Mouse (Mus musculus): Measurements from ENCODE around the gene Cnn1. TPM values are rescaled to one million over a fixed set of nuclear protein-coding genes. Genes with fewer than 3 reads are reported as not detected.

Gene Cnn1
- polyA plus RNA-seq, 1 experiment from 2014 or later = 1.6 TPM

GRCm38 (mm10) chr9:22153810-22154209 is 54.8 kb downstream of the Cnn1 start:
- Histone ChIP-seq H3K4me1 (replicated peaks) (peaks cover 19% of the 10 kb centered on the region), H3K36me3 (no peaks in the 10 kb centered on the region)

GRCm38 (mm10) chr9:22155614-22156013 is 56.6 kb downstream of the Cnn1 start:
- WGBS = 27% methylated on average over 10 of the region's 10 CpGs
- peak overlapping the region; percentile 60; the same call in 1 of the 2 replicates for H3K4me2 ChIP-seq
- H3K4me3 ChIP-seq = no peak overlapping the region

More at GRCm38 (mm10) chr9:22153810-22154209, 54.8 kb downstream of the Cnn1 start:
- no peak for ATAC-seq (ENCODE audit: low FRiP score, low read depth)
- H3K9ac ChIP-seq = no peak overlapping the region
- no peaks in the 10 kb centered on the region for H3K9me3 ChIP-seq
- H3K27me3 ChIP-seq = no peaks in the 10 kb centered on the region
- no peak overlapping the region for H3K4me2 ChIP-seq
- no peak overlapping the region for H3K27ac ChIP-seq (replicated peaks)
- 95% methylated on average over 3 of the region's 3 CpGs for WGBS
- H3K4me3 ChIP-seq = no peak overlapping the region

GRCm38 (mm10) chr9:22156497-22157245 is 57.7 kb downstream of the Cnn1 start, which contains the start of gene Pigyl:
TSS of gene Pigyl (plus strand) at chr9:22156846.
- under 1% methylated on average over 65 of the region's 65 CpGs for WGBS
- peak within 1 kb of the TSS; percentile 83 for H3K9ac ChIP-seq
- no peaks in the 10 kb centered on the region for H3K27me3 ChIP-seq
- H3K27ac ChIP-seq (replicated peaks) = peak within 1 kb of the TSS; percentile 95
- peak within 1 kb of the TSS; percentile 60 for H3K4me2 ChIP-seq
- H3K9me3 ChIP-seq = no peaks in the 10 kb centered on the region
- H3K36me3 ChIP-seq = no peaks in the 10 kb centered on the region
- peaks cover 19% of the 10 kb centered on the region for H3K4me1 ChIP-seq (replicated peaks)
- peak; percentile 98 for ATAC-seq (ENCODE audit: low FRiP score, low read depth)
- H3K4me3 ChIP-seq = peak within 1 kb of the TSS; percentile 74

More at GRCm38 (mm10) chr9:22155614-22156013, 56.6 kb downstream of the Cnn1 start:
- H3K27ac ChIP-seq (replicated peaks) = no peak overlapping the region
- H3K4me1 ChIP-seq (replicated peaks) = peaks cover 19% of the 10 kb centered on the region
- H3K36me3 ChIP-seq = no peaks in the 10 kb centered on the region
- ATAC-seq (ENCODE audit: low FRiP score, low read depth) = peak; percentile 21; the same call in 1 of the 2 replicates
- no peaks in the 10 kb centered on the region for H3K9me3 ChIP-seq
- H3K9ac ChIP-seq = no peak overlapping the region
- H3K27me3 ChIP-seq = no peaks in the 10 kb centered on the region

- H3K27me3 ChIP-seq = no peaks in the 10 kb centered on the region
- peak overlapping the region; percentile 74 for H3K4me3 ChIP-seq
- no peaks in the 10 kb centered on the region for H3K9me3 ChIP-seq
- no peak for ATAC-seq (ENCODE audit: low FRiP score, low read depth)
- peak overlapping the region; percentile 60 for H3K4me2 ChIP-seq
- peak overlapping the region; percentile 95 for H3K27ac ChIP-seq (replicated peaks)
- H3K9ac ChIP-seq = peak overlapping the region; percentile 83
- 65% methylated on average over 34 of the region's 34 CpGs for WGBS
- H3K4me1 ChIP-seq (replicated peaks) = peaks cover 19% of the 10 kb centered on the region
- no peaks in the 10 kb centered on the region for H3K36me3 ChIP-seq
Measured at GRCm38 (mm10) chr9:22157516-22158265, 58.7 kb downstream of the Cnn1 start.

Small RNA genes lying within 50 kb of the gene (microRNA-seq; reads per million reads assigned to microRNA genes)
- not detected for gene Mir7084

Other genes starting within 250 kb of the Cnn1 start
- gene Dock6, start 246.6 kb upstream of the Cnn1 start, polyA plus RNA-seq (2015; fragmentation: Nextera tagmentation; extraction: Ambion mirVana) = 16.4 and 21.2 TPM in 2 replicates
- gene Rab3d, start 181.0 kb upstream of the Cnn1 start, polyA plus RNA-seq (2015; fragmentation: Nextera tagmentation; extraction: Ambion mirVana) = 21.1 and 23.0 TPM in 2 replicates
- gene Ccdc159, start 171.7 kb upstream of the Cnn1 start, polyA plus RNA-seq (2015; fragmentation: Nextera tagmentation; extraction: Ambion mirVana) = 8.5 and 11.7 TPM in 2 replicates
- gene Tmem205, start 171.7 kb upstream of the Cnn1 start, polyA plus RNA-seq (2015; fragmentation: Nextera tagmentation; extraction: Ambion mirVana) = 51.7 and 53.8 TPM in 2 replicates
- 95.5 and 119 TPM in 2 replicates for gene Plppr2, start 162.2 kb upstream of the Cnn1 start, polyA plus RNA-seq (2015; fragmentation: Nextera tagmentation; extraction: Ambion mirVana)
- 9.1 and 9.3 TPM in 2 replicates for gene Swsap1, start 143.5 kb upstream of the Cnn1 start, polyA plus RNA-seq (2015; fragmentation: Nextera tagmentation; extraction: Ambion mirVana)
- gene Epor, start 135.7 kb upstream of the Cnn1 start, polyA plus RNA-seq (2015; fragmentation: Nextera tagmentation; extraction: Ambion mirVana) = 1.3 and 1.9 TPM in 2 replicates
- gene Rgl3, start 109.8 kb upstream of the Cnn1 start, polyA plus RNA-seq (2015; fragmentation: Nextera tagmentation; extraction: Ambion mirVana) = 1.2 and 2.2 TPM in 2 replicates
- 4.9 and 5.1 TPM in 2 replicates for gene Ccdc151, start 96.6 kb upstream of the Cnn1 start, polyA plus RNA-seq (2015; fragmentation: Nextera tagmentation; extraction: Ambion mirVana)
- 94.9 and 100 TPM in 2 replicates for gene Prkcsh, start 96.4 kb upstream of the Cnn1 start, polyA plus RNA-seq (2015; fragmentation: Nextera tagmentation; extraction: Ambion mirVana)
- gene Elavl3, start 47.2 kb upstream of the Cnn1 start, polyA plus RNA-seq (2015; fragmentation: Nextera tagmentation; extraction: Ambion mirVana) = 97.4 and 104 TPM in 2 replicates
- not detected in 2 replicates for gene Gm49318, start 28.0 kb upstream of the Cnn1 start, polyA plus RNA-seq (2015; fragmentation: Nextera tagmentation; extraction: Ambion mirVana)
- gene Zfp653, start 27.8 kb upstream of the Cnn1 start, polyA plus RNA-seq (2015; fragmentation: Nextera tagmentation; extraction: Ambion mirVana) = 17.3 and 19.6 TPM in 2 replicates
- gene Ecsit, start 13.8 kb upstream of the Cnn1 start, polyA plus RNA-seq (2015; fragmentation: Nextera tagmentation; extraction: Ambion mirVana) = 56.0 and 63.5 TPM in 2 replicates
- 183 and 190 TPM in 2 replicates for gene Elof1, start 18.0 kb downstream of the Cnn1 start, polyA plus RNA-seq (2015; fragmentation: Nextera tagmentation; extraction: Ambion mirVana)
- 0.44 and 0.97 TPM in 2 replicates for gene Acp5, start 36.5 kb downstream of the Cnn1 start, polyA plus RNA-seq (2015; fragmentation: Nextera tagmentation; extraction: Ambion mirVana)
- gene Pigyl, start 57.6 kb downstream of the Cnn1 start, polyA plus RNA-seq (2015; fragmentation: Nextera tagmentation; extraction: Ambion mirVana) = 85.3 and 86.0 TPM in 2 replicates
- 0.58 and 0.79 TPM in 2 replicates for gene Zfp872, start 88.9 kb downstream of the Cnn1 start, polyA plus RNA-seq (2015; fragmentation: Nextera tagmentation; extraction: Ambion mirVana)
- gene Zfp809, start 126.5 kb downstream of the Cnn1 start, polyA plus RNA-seq (2015; fragmentation: Nextera tagmentation; extraction: Ambion mirVana) = 9.3 and 11.2 TPM in 2 replicates
- 7.4 and 7.7 TPM in 2 replicates for gene Zfp599, start 160.7 kb downstream of the Cnn1 start, polyA plus RNA-seq (2015; fragmentation: Nextera tagmentation; extraction: Ambion mirVana)
- 27.8 and 29.0 TPM in 2 replicates for gene Zfp810, start 208.4 kb downstream of the Cnn1 start, polyA plus RNA-seq (2015; fragmentation: Nextera tagmentation; extraction: Ambion mirVana)